14 mouse cellular contexts compared by ENCODE assay signal in genomic region chr3:94328681-94329080, GRCm38 (mm10). TPM values are rescaled to one million over a fixed set of nuclear protein-coding genes. Genes with fewer than 3 reads are reported as not detected.
DNase-seq lines count a peak whose midpoint lies in the region; ATAC-seq and TF ChIP-seq lines count a peak whose summit lies in the region.
"Had no signal": no experiment of that assay in that cellular context is flagged by ENCODE, and none has a peak within 500 bp of the region (broad histone marks: within the 10 kb centered on the region; RNA-seq: fewer than 3 reads in every experiment).

No protein-coding gene starts in this region.

- peak; percentile 36 for TF ChIP-seq CTCF in liver, embryonic 14.5 days (IDR thresholded peaks at IDR 0.05; ENCODE audit: low read depth)

- no peak for TF ChIP-seq EP300 in liver, embryonic 14.5 days (IDR thresholded peaks at IDR 0.05; ENCODE audit: low read depth)

- WGBS in liver, embryonic 14.5 days (ENCODE audit: insufficient replicate concordance), result 63% methylated on average over 3 of the region's 3 CpGs
- 62% methylated on average over 3 of the region's 3 CpGs for WGBS in liver, embryonic 12.5 days (ENCODE audit: insufficient replicate concordance)

- H3K36me3 ChIP-seq in liver, embryonic 14.5 days (replicated peaks; ENCODE audit: control insufficient read depth, insufficient read depth, low read depth), result no peaks in the 10 kb centered on the region
- H3K36me3 ChIP-seq in liver, embryonic 12.5 days, result peaks cover 4% of the 10 kb centered on the region; the same call in 1 of the 2 replicates

- H3K4me3 ChIP-seq in liver, embryonic 14.5 days (ENCODE audit: insufficient read depth in 1 of 2, low read depth in 2 of 2, low read length in 2 of 2), result no peak overlapping the region
- H3K4me3 ChIP-seq in liver, embryonic 12.5 days, result no peak overlapping the region
- H3K4me3 ChIP-seq: forebrain, embryonic 13.5 days had no signal

- H3K4me2 ChIP-seq in liver, embryonic 14.5 days (ENCODE audit: low read depth), result no peak overlapping the region
- H3K4me2 ChIP-seq in liver, embryonic 12.5 days, result no peak overlapping the region
- H3K4me2 ChIP-seq: forebrain, embryonic 13.5 days; hindbrain, embryonic 14.5 days had no signal

- no peak overlapping the region for H3K27ac ChIP-seq in liver, embryonic 14.5 days
- no peak overlapping the region for H3K27ac ChIP-seq in liver, embryonic 12.5 days
- H3K27ac ChIP-seq: forebrain, embryonic 13.5 days; hindbrain, embryonic 14.5 days had no signal

- no peaks in the 10 kb centered on the region for H3K9me3 ChIP-seq in liver, embryonic 14.5 days (ENCODE audit: control insufficient read depth, low read length)
- H3K9me3 ChIP-seq in liver, embryonic 12.5 days (replicated peaks), result no peaks in the 10 kb centered on the region
- H3K9me3 ChIP-seq: forebrain, embryonic 13.5 days had no signal

- DNase-seq in embryo, embryonic 10 days (ENCODE audit: low spot score), result peak; percentile 25
- no peak for DNase-seq in embryo, embryonic 9.5 days (ENCODE audit: extremely low spot score)
- DNase-seq in liver, embryonic 14.5 days (ENCODE audit: low read depth in 3 of 3, low spot score in 3 of 3), result no peak
- DNase-seq in NIH3T3 (ENCODE audit: low read depth), result peak; percentile 9
- DNase-seq in lung, postnatal 36 days, result peak; percentile 45
- DNase-seq in layer of hippocampus, adult 18-20 months (ENCODE audit: low spot score in 2 of 2), result no peak
- DNase-seq in neural tube, embryonic 10.5 days (ENCODE audit: extremely low spot score, low spot score), result no peak
- DNase-seq: cerebellum, postnatal 25 days had no signal

- H3K9ac ChIP-seq in liver, embryonic 14.5 days (replicated peaks), result no peak overlapping the region
- no peak overlapping the region for H3K9ac ChIP-seq in liver, embryonic 12.5 days
- H3K9ac ChIP-seq: forebrain, embryonic 13.5 days; hindbrain, embryonic 14.5 days had no signal

- no peaks in the 10 kb centered on the region for H3K4me1 ChIP-seq in liver, embryonic 14.5 days (replicated peaks; ENCODE audit: control insufficient read depth in 2 of 2, insufficient read depth in 2 of 2, low read length in 1 of 2)
- H3K4me1 ChIP-seq in liver, embryonic 12.5 days, result no peaks in the 10 kb centered on the region
- H3K4me1 ChIP-seq: forebrain, embryonic 13.5 days had no signal

- no peaks in the 10 kb centered on the region for H3K27me3 ChIP-seq in liver, embryonic 14.5 days (ENCODE audit: control insufficient read depth, insufficient read depth, low read length)
- H3K27me3 ChIP-seq in liver, embryonic 12.5 days (replicated peaks), result no peaks in the 10 kb centered on the region
- H3K27me3 ChIP-seq: forebrain, embryonic 13.5 days had no signal

- no peak for ATAC-seq in liver, embryonic 14.5 days (ENCODE audit: insufficient read depth)
- ATAC-seq in liver, embryonic 12.5 days, result no peak
- ATAC-seq: forebrain, embryonic 13.5 days had no signal

RNA-seq across cellular contexts. Expression of gene Them5, which starts 13.2 kb away (rescaled TPM):
- not detected in 2 replicates for polyA plus RNA-seq in liver, embryonic 14.5 days (2012; rRNA removed)
- polyA plus RNA-seq in liver, embryonic 14.5 days (2014; fragmentation: Nextera tagmentation; extraction: Ambion mirVana), result not detected in 2 replicates
- polyA plus RNA-seq in liver, embryonic 12.5 days (2016; fragmentation: Nextera tagmentation; extraction: Ambion mirVana), result not detected in 2 replicates
- total RNA-seq in layer of hippocampus, adult 18-20 months (2021), result not detected
- total RNA-seq: adrenal gland, adult 18-20 months; heart, adult 8-10 months; monocyte, adult 5-6 weeks had no signal
- polyA plus RNA-seq: hindbrain, embryonic 14.5 days had no signal

RNA-seq across cellular contexts. Expression of gene Them4, which starts 18.8 kb away (rescaled TPM):
- polyA plus RNA-seq in liver, embryonic 14.5 days (2012; rRNA removed), result 0.76 and 1.2 TPM in 2 replicates
- 2.7 and 2.8 TPM in 2 replicates for polyA plus RNA-seq in liver, embryonic 14.5 days (2014; fragmentation: Nextera tagmentation; extraction: Ambion mirVana)
- polyA plus RNA-seq in liver, embryonic 12.5 days (2016; fragmentation: Nextera tagmentation; extraction: Ambion mirVana), result 3.1 and 3.3 TPM in 2 replicates
- 10 to 100 TPM; 23.8 to 27.2 TPM for total RNA-seq in layer of hippocampus, adult 18-20 months (2021)

RNA-seq across cellular contexts. Expression of gene C2cd4d, which starts 33.6 kb away (rescaled TPM):
- 0.04 and 0.05 TPM in 2 replicates for polyA plus RNA-seq in liver, embryonic 14.5 days (2012; rRNA removed)
- polyA plus RNA-seq in liver, embryonic 14.5 days (2014; fragmentation: Nextera tagmentation; extraction: Ambion mirVana), result 0.14 and 0.23 TPM in 2 replicates
- polyA plus RNA-seq in liver, embryonic 12.5 days (2016; fragmentation: Nextera tagmentation; extraction: Ambion mirVana), result 0.17 and 0.21 TPM in 2 replicates
- total RNA-seq in layer of hippocampus, adult 18-20 months (2021), result under 1 TPM; 0.57 to 0.76 TPM
- total RNA-seq: monocyte, adult 5-6 weeks had no signal

RNA-seq across cellular contexts. Expression of gene Rorc, which starts 43.9 kb away (rescaled TPM):
- 0.75 and 0.78 TPM in 2 replicates for polyA plus RNA-seq in liver, embryonic 14.5 days (2012; rRNA removed)
- polyA plus RNA-seq in liver, embryonic 14.5 days (2014; fragmentation: Nextera tagmentation; extraction: Ambion mirVana), result 0.77 and 0.88 TPM in 2 replicates
- polyA plus RNA-seq in liver, embryonic 12.5 days (2016; fragmentation: Nextera tagmentation; extraction: Ambion mirVana), result 0.49 and 0.70 TPM in 2 replicates
- total RNA-seq in layer of hippocampus, adult 18-20 months (2021), result 1 to 10 TPM; 2.0 to 2.6 TPM

Comparison
In these comparisons a context has a peak if more than half of its experiments do, and no peak if none do; other contexts are left out.
1. DNase-seq: peak in embryo, embryonic 10 days (single experiment), NIH3T3 (single experiment) and lung, postnatal 36 days (single experiment); none in embryo, embryonic 9.5 days (single experiment), liver, embryonic 14.5 days (0 of 3), layer of hippocampus, adult 18-20 months (0 of 2) and neural tube, embryonic 10.5 days (single experiment).